Mouse (Mus musculus): Measurements from ENCODE around the gene Fdx1l.
"Not testable (repeated sequence)": the region's sequence is repeated elsewhere in the genome, so short reads cannot be mapped to it uniquely, and the experiment has no call there.

DNA sequence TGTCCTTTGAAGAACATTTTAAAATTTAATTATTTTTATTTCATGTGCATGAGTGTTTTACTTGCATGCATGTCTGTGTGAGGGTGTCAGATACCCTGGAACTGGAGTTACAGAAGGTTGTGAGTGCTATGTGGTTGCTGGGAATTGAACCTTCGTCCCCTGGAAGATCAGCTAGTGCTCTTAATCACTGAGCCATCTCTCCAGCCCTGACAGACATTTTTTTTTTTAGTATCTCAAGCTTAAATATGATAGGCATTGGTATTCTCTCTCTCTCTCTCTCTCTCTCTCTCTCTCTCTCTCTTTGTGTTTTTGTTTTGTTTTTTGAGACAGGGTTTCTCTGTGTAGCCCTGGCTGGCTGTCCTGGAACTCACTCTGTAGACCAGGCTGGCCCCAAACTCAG, 28.6 kb downstream of the Fdx1l start:
- TF ChIP-seq POLR2A (IDR thresholded peaks at IDR 0.05; ENCODE audit: borderline replicate concordance, insufficient read depth, low read length); CTCF (IDR thresholded peaks at IDR 0.05; ENCODE audit: borderline replicate concordance, insufficient read depth, low read depth, low read length): not testable (repeated sequence)
